ENCODE assay signal across 9 mouse cellular contexts in the genomic region with DNA sequence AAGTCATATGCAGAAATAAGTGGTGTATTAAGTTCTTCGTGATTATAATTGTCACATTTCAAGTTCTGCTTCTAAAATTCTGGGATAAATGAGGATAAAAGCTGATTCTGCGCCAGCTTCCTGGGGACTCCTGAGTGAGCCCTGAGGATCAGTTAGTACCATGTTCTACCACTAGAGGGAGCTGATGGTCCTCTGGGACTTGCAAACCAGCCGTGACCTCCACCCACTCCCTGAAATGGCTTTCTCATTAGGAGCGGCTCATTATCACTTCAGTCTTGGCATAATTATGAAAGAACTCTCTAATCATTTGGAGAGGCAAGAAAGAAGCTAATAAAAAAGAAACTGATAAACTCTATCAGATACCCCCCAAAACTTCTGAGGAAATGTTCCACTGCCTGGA. TPM values are rescaled to one million over a fixed set of nuclear protein-coding genes. Genes with fewer than 3 reads are reported as not detected.
DNase-seq lines count a peak whose midpoint lies in the region; ATAC-seq and TF ChIP-seq lines count a peak whose summit lies in the region.
"Had no signal": no experiment of that assay in that cellular context is flagged by ENCODE, and none has a peak within 500 bp of the region (broad histone marks: within the 10 kb centered on the region; RNA-seq: fewer than 3 reads in every experiment).

No protein-coding gene starts in this region.

- H3K4me3 ChIP-seq in embryonic facial prominence, embryonic 14.5 days (ENCODE audit: low read depth, low read length): no peak overlapping the region
- H3K4me3 ChIP-seq in intestine, postnatal 0 days (ENCODE audit: low read depth, low read length): no peak overlapping the region
- H3K4me3 ChIP-seq: myocyte had no signal

- intact Hi-C loops in left cerebral cortex, postnatal 4 days (cut with DNase I): no loop called here

- H3K4me2 ChIP-seq in embryonic facial prominence, embryonic 14.5 days (ENCODE audit: low read depth, low read length): no peak overlapping the region
- no peak overlapping the region for H3K4me2 ChIP-seq in intestine, postnatal 0 days (replicated peaks; ENCODE audit: low read depth)

- H3K27me3 ChIP-seq in embryonic facial prominence, embryonic 14.5 days (replicated peaks; ENCODE audit: control insufficient read depth, insufficient read depth, low read length): no peaks in the 10 kb centered on the region
- no peaks in the 10 kb centered on the region for H3K27me3 ChIP-seq in intestine, postnatal 0 days (replicated peaks; ENCODE audit: control insufficient read depth, insufficient read depth, low read length)

- no peaks in the 10 kb centered on the region for H3K9me3 ChIP-seq in embryonic facial prominence, embryonic 14.5 days (ENCODE audit: control insufficient read depth, low read length)
- no peaks in the 10 kb centered on the region for H3K9me3 ChIP-seq in intestine, postnatal 0 days (ENCODE audit: control insufficient read depth)

- 16% methylated on average over 4 of the region's 4 CpGs for WGBS in embryonic facial prominence, embryonic 14.5 days
- 11% methylated on average over 4 of the region's 4 CpGs for WGBS in intestine, postnatal 0 days

- H3K4me1 ChIP-seq in embryonic facial prominence, embryonic 14.5 days (ENCODE audit: control insufficient read depth, insufficient read depth, low read length): no peaks in the 10 kb centered on the region
- no peaks in the 10 kb centered on the region for H3K4me1 ChIP-seq in intestine, postnatal 0 days (replicated peaks; ENCODE audit: control insufficient read depth, insufficient read depth, low read length)

- no peak overlapping the region for H3K9ac ChIP-seq in embryonic facial prominence, embryonic 14.5 days (ENCODE audit: low read depth, low read length)
- no peak overlapping the region for H3K9ac ChIP-seq in intestine, postnatal 0 days (ENCODE audit: low read depth, low read length)

- DNase-seq in right cerebral cortex, adult 18-20 months: peak; percentile 30
- no peak for DNase-seq in right cerebral cortex, postnatal 25 days
- peak; percentile 31 for DNase-seq in adrenal gland, postnatal 25 days
- DNase-seq in embryonic facial prominence, embryonic 14.5 days (ENCODE audit: low spot score): peak; percentile 54
- peak; percentile 70 for DNase-seq in left cerebral cortex, postnatal 4 days
- peak; percentile 91 for DNase-seq in retina, embryonic 14.5 days (ENCODE audit: low spot score)

- no peak for ATAC-seq in embryonic facial prominence, embryonic 14.5 days (ENCODE audit: low read depth)
- no peak for ATAC-seq in intestine, postnatal 0 days
- no peak for ATAC-seq in inflammation-experienced regulatory T-cells, adult 6 months

- peak; percentile 93 for TF ChIP-seq CTCF in intestine, postnatal 0 days (IDR thresholded peaks at IDR 0.05; ENCODE audit: low read depth)

- H3K27ac ChIP-seq in embryonic facial prominence, embryonic 14.5 days (replicated peaks; ENCODE audit: low read depth, low read length): no peak overlapping the region
- no peak overlapping the region for H3K27ac ChIP-seq in intestine, postnatal 0 days (ENCODE audit: low read depth, low read length)

- no peaks in the 10 kb centered on the region for H3K36me3 ChIP-seq in embryonic facial prominence, embryonic 14.5 days (ENCODE audit: control insufficient read depth, insufficient read depth, low read length)
- H3K36me3 ChIP-seq in intestine, postnatal 0 days (ENCODE audit: control insufficient read depth, insufficient read depth): no peaks in the 10 kb centered on the region

RNA-seq across cellular contexts. Expression of a gene that starts 19.0 kb away (rescaled TPM):
- 0.33 and 1.0 TPM in 2 replicates for total RNA-seq in adrenal gland, postnatal 25 days (2021)
- polyA plus RNA-seq in embryonic facial prominence, embryonic 14.5 days (2014; fragmentation: Nextera tagmentation; extraction: Ambion mirVana): 0.90 and 1.9 TPM in 2 replicates
- polyA plus RNA-seq in intestine, postnatal 0 days (2015; fragmentation: Nextera tagmentation; extraction: Ambion mirVana): not detected in 2 replicates
- not detected for total RNA-seq in left cerebral cortex, postnatal 4 days (2021)
- not detected for polyA plus RNA-seq in inflammation-experienced regulatory T-cells, adult 6 months (2017; shearing (Covaris generic))

RNA-seq across cellular contexts. Expression of a gene that starts 45.6 kb away (rescaled TPM):
- 14.1 and 18.7 TPM in 2 replicates for total RNA-seq in adrenal gland, postnatal 25 days (2021)
- polyA plus RNA-seq in embryonic facial prominence, embryonic 14.5 days (2014; fragmentation: Nextera tagmentation; extraction: Ambion mirVana): 2.0 and 3.0 TPM in 2 replicates
- 0.66 and 1.1 TPM in 2 replicates for polyA plus RNA-seq in intestine, postnatal 0 days (2015; fragmentation: Nextera tagmentation; extraction: Ambion mirVana)
- total RNA-seq in left cerebral cortex, postnatal 4 days (2021): 10 to 100 TPM; 10.3 to 10.5 TPM
- polyA plus RNA-seq in inflammation-experienced regulatory T-cells, adult 6 months (2017; shearing (Covaris generic)): not detected
